Mouse (Mus musculus): ENCODE results near the gene Fbxw8.

DNA sequence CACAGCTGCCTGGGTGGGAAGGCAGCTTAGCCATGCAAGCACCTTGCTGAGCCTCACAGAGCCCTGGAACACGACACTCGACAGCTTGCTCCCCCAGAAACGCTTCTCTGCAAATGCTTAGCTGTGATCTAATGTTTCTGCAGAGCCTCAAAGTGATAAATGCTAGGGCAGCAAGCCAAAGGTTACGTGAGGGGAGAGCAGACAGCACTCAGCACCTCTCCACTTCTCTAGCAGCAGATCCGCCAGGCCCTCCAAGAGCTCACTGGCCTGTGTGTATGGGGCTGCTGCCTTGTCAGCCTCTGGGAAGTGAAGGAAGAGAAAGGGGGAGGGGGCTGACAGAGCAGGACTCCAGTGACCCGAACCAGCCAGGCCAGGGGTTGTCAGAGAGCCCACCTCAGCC lies 27.1 kb downstream of the Fbxw8 start:
- TF ChIP-seq CTCF (IDR thresholded peaks at IDR 0.05; ENCODE audit: low read depth, low read length) (no peak), TAL1 (conservative IDR thresholded peaks at IDR 0.05; ENCODE audit: low read depth, low read length) (no peak), GATA2 (IDR thresholded peaks at IDR 0.05; ENCODE audit: borderline replicate concordance, low read depth, low read length) (no peak)

All from G1E (cell line).